Mouse (Mus musculus): ENCODE results near the gene Rxrg. TPM values are rescaled to one million over a fixed set of nuclear protein-coding genes. Genes with fewer than 3 reads are reported as not detected.

Gene Rxrg
- polyA plus RNA-seq, 1 experiment from 2014 or later: 0.16 TPM

DNA sequence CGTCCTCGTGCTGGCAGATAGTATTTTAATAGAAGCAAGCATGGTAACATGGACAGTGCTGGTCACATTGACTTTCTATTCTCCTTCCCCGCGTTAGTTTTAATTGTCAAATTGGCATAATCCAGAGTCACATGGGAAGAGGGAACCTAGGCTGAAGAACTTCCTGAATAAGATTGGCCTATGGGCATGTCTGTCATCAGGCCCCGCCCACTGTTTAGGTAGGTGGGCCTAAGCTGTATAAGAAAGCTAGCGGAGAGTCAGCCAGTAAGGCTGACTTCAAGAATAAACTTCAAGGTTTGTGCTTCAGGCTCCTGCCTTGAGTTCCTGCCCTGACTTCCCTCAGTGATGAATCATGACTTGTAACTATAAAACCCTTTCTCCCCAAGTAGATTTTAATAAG lies 15.0 kb upstream of the Rxrg start:
- Histone ChIP-seq H3K36me3 (ENCODE audit: control insufficient read depth, insufficient read depth) (no peaks in the 10 kb centered on the region), H3K27ac (ENCODE audit: low read depth, low read length) (no peak overlapping the region), H3K9ac (ENCODE audit: low read depth, low read length) (no peak overlapping the region), H3K27me3 (replicated peaks; ENCODE audit: control insufficient read depth, insufficient read depth, low read length) (no peaks in the 10 kb centered on the region), H3K4me3 (ENCODE audit: low read depth, low read length) (no peak overlapping the region), H3K4me2 (replicated peaks; ENCODE audit: low read depth) (no peak overlapping the region), H3K9me3 (ENCODE audit: control insufficient read depth) (no peaks in the 10 kb centered on the region), H3K4me1 (replicated peaks; ENCODE audit: control insufficient read depth, insufficient read depth, low read length) (no peaks in the 10 kb centered on the region)
- TF ChIP-seq CTCF (IDR thresholded peaks at IDR 0.05; ENCODE audit: low read depth): no peak
- 62% methylated on average over 6 of the region's 6 CpGs for WGBS
- ATAC-seq: no peak

DNA sequence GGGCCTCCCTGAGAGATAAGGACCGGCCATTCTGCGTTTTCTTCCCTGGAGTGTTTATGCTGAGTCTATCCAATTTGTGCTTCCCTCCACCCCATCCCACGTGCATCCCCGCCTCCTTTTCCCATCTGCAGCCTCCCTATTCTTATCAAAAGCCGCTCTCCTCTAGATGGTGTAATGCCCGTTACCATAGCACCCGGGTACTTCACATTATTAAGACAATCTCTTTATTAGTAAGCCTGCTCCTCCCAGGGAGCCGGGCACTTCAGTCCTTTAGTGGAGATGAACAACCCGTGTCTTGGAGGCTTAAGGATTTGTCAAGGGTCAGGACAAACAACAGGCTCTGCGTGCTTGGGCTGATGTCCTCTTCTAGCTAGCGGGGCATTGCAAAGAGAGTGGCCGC lies 14.3 kb upstream of the Rxrg start:
- no peak overlapping the region for H3K27ac ChIP-seq (ENCODE audit: low read depth, low read length)

DNA sequence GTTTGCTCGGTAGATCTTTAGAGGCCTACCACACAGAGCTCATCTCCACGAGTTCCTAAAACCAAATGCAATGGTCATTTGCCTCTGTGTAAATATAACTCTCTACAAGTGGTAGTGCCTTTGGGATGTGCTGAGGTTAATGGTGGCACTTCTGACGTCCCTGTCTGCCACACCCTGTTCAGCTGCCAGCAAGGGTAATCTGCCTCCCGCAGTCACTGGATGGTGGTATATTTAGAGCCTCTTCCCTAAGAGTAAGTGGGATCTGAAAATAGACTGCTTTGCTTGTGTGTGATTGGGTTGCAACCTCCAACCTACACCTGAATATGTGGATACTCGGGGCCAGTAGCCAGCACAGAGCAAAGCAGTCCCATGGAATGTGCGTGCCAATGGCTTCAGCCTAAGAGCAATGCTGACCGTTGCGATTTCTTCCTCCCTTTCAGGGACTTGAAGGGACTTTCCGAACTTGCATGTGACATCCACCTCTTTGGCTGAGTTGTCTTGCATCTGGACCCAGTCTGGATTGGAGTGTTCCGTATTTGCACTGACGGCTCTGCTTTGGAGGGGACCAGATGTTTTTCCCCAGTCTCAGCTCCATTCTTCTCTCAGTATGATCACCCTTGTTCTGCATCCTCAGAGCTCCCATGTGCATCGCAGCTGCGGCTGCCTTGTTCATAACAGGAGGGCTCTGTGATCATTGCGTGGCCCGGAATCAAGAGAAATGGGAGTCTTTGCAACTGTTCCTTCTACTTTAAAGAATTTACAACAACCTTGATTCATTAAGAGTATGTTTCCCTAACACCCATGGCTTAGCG lies 9.2 kb upstream of the Rxrg start:
- TF ChIP-seq CTCF (IDR thresholded peaks at IDR 0.05; ENCODE audit: low read depth): no peak
- H3K27me3 ChIP-seq (replicated peaks; ENCODE audit: control insufficient read depth, insufficient read depth, low read length): no peaks in the 10 kb centered on the region
- no peaks in the 10 kb centered on the region for H3K4me1 ChIP-seq (replicated peaks; ENCODE audit: control insufficient read depth, insufficient read depth, low read length)
- no peaks in the 10 kb centered on the region for H3K36me3 ChIP-seq (ENCODE audit: control insufficient read depth, insufficient read depth)
- H3K4me3 ChIP-seq (ENCODE audit: low read depth, low read length): no peak overlapping the region
- no peak for ATAC-seq
- 83% methylated on average over 16 of the region's 16 CpGs for WGBS
- no peak overlapping the region for H3K4me2 ChIP-seq (replicated peaks; ENCODE audit: low read depth)
- H3K27ac ChIP-seq (ENCODE audit: low read depth, low read length): no peak overlapping the region
- H3K9me3 ChIP-seq (ENCODE audit: control insufficient read depth): no peaks in the 10 kb centered on the region
- H3K9ac ChIP-seq (ENCODE audit: low read depth, low read length): no peak overlapping the region

More for the DNA sequence above, 14.3 kb upstream of the Rxrg start:
- WGBS: 50% methylated on average over 12 of the region's 12 CpGs
- no peak for TF ChIP-seq CTCF (IDR thresholded peaks at IDR 0.05; ENCODE audit: low read depth)
- H3K36me3 ChIP-seq (ENCODE audit: control insufficient read depth, insufficient read depth): no peaks in the 10 kb centered on the region
- no peaks in the 10 kb centered on the region for H3K4me1 ChIP-seq (replicated peaks; ENCODE audit: control insufficient read depth, insufficient read depth, low read length)
- no peak overlapping the region for H3K4me2 ChIP-seq (replicated peaks; ENCODE audit: low read depth)
- no peaks in the 10 kb centered on the region for H3K9me3 ChIP-seq (ENCODE audit: control insufficient read depth)
- no peak overlapping the region for H3K9ac ChIP-seq (ENCODE audit: low read depth, low read length)
- H3K4me3 ChIP-seq (ENCODE audit: low read depth, low read length): no peak overlapping the region
- no peaks in the 10 kb centered on the region for H3K27me3 ChIP-seq (replicated peaks; ENCODE audit: control insufficient read depth, insufficient read depth, low read length)
- no peak for ATAC-seq

DNA sequence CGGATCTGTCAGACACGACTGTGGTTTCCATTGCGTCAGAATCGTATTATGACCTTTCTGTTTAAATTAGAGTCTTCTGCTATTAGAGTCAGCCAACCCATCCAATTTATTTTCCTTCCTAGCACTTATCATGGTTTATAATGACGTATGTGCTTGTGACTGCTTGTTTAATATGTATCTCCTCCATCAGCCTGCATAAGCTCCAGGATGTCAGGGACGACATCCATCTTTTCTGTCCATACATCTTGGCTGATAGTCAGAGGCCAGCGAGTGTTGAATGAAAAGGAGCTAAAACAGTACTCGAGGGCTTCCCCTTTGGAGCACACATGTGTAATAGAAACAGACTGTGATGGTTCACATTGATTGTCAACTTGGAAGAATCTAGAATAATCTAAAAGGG lies 6.0 kb upstream of the Rxrg start:
- Histone ChIP-seq H3K9me3 (ENCODE audit: control insufficient read depth) (no peaks in the 10 kb centered on the region), H3K27me3 (replicated peaks; ENCODE audit: control insufficient read depth, insufficient read depth, low read length) (no peaks in the 10 kb centered on the region), H3K9ac (ENCODE audit: low read depth, low read length) (no peak overlapping the region), H3K27ac (ENCODE audit: low read depth, low read length) (no peak overlapping the region), H3K4me3 (ENCODE audit: low read depth, low read length) (no peak overlapping the region), H3K4me2 (replicated peaks; ENCODE audit: low read depth) (no peak overlapping the region), H3K4me1 (replicated peaks; ENCODE audit: control insufficient read depth, insufficient read depth, low read length) (no peaks in the 10 kb centered on the region), H3K36me3 (ENCODE audit: control insufficient read depth, insufficient read depth) (no peaks in the 10 kb centered on the region)
- 65% methylated on average over 8 of the region's 8 CpGs for WGBS
- no peak for ATAC-seq
- TF ChIP-seq CTCF (IDR thresholded peaks at IDR 0.05; ENCODE audit: low read depth): no peak

DNA sequence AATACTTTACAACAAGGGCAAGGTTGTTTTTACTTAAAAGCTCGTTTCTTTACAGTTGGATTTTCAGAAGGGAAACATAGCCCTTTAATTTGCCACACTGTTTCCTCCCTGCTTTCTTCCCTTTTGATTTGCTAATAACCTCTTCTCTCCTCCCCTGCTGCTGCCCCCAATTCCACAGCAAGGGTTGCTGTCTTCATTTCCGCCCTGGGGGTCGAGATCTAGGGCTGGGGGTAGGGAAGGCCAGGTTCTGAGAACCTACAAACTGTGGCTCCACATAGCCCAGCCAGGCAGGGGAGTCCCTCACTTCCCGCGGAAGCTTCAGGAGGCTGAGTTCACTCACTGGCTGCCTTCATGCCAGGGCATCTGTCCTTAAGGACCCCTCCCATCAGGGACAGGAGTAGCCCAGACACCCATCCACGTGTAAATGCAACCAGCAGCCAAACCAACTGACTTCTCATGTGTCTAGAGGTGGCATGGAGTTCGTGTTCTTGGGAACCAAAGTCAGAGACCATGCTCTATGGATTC lies 1.1 kb downstream of the Rxrg start:
- H3K4me3 ChIP-seq (ENCODE audit: low read depth, low read length): no peak overlapping the region
- H3K4me2 ChIP-seq (replicated peaks; ENCODE audit: low read depth): no peak overlapping the region
- TF ChIP-seq CTCF (IDR thresholded peaks at IDR 0.05; ENCODE audit: low read depth): no peak
- no peaks in the 10 kb centered on the region for H3K36me3 ChIP-seq (ENCODE audit: control insufficient read depth, insufficient read depth)
- H3K27ac ChIP-seq (ENCODE audit: low read depth, low read length): no peak overlapping the region
- H3K9ac ChIP-seq (ENCODE audit: low read depth, low read length): no peak overlapping the region
- no peaks in the 10 kb centered on the region for H3K4me1 ChIP-seq (replicated peaks; ENCODE audit: control insufficient read depth, insufficient read depth, low read length)
- H3K27me3 ChIP-seq (replicated peaks; ENCODE audit: control insufficient read depth, insufficient read depth, low read length): peaks cover 9% of the 10 kb centered on the region; the same call in 1 of the 2 replicates
- H3K9me3 ChIP-seq (ENCODE audit: control insufficient read depth): no peaks in the 10 kb centered on the region
- ATAC-seq: no peak
- 36% methylated on average over 7 of the region's 7 CpGs for WGBS

DNA sequence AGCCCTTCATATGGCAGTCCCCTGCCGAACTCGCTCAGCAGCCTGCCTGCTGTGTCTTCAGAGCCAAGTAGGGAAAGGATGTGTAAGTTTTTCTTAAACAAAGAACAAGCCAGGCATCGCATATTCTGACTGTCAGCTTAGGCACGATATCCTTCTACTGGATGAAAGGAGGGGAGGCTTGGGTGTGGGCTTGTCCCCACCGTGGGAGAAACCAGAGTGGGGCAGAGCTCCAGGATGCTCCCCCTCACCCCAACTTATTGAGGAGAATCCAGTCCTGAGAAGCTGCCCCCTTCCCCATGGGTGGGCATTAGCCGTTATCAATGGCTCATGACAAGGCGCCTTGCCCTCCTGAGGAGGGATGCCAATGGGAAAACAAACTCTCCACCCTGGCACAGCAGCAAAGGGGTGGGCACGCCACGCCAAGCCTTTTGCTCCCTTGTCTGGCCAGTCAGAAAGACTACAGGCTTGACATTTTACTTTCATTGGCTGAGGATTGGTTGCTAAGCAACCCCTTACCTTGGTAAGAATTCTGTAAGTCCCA lies 10.1 kb downstream of the Rxrg start:
- H3K4me1 ChIP-seq (replicated peaks; ENCODE audit: control insufficient read depth, insufficient read depth, low read length): no peaks in the 10 kb centered on the region
- WGBS: 40% methylated on average over 9 of the region's 9 CpGs

More for the DNA sequence above, 10.1 kb downstream of the Rxrg start:
- Histone ChIP-seq H3K4me2 (replicated peaks; ENCODE audit: low read depth) (no peak overlapping the region), H3K9ac (ENCODE audit: low read depth, low read length) (no peak overlapping the region), H3K4me3 (ENCODE audit: low read depth, low read length) (no peak overlapping the region), H3K9me3 (ENCODE audit: control insufficient read depth) (no peaks in the 10 kb centered on the region), H3K27ac (ENCODE audit: low read depth, low read length) (no peak overlapping the region), H3K36me3 (ENCODE audit: control insufficient read depth, insufficient read depth) (no peaks in the 10 kb centered on the region), H3K27me3 (replicated peaks; ENCODE audit: control insufficient read depth, insufficient read depth, low read length) (no peaks in the 10 kb centered on the region)
- ATAC-seq: no peak
- no peak for TF ChIP-seq CTCF (IDR thresholded peaks at IDR 0.05; ENCODE audit: low read depth)

Measured in intestine, postnatal 0 days (tissue).